Mouse (Mus musculus) urinary bladder, postnatal 36 days (tissue): ENCODE measurements around the gene Tmco4.

ENCODE experiments used
- DNase-seq, 2 experiments: peaks; one replicate each; pipeline ENCODE4 v3.0.0; 2022; ENCODE audit warnings: low spot score in 2 of 2, mixed read lengths in 1 of 2

Gene Tmco4

DNA sequence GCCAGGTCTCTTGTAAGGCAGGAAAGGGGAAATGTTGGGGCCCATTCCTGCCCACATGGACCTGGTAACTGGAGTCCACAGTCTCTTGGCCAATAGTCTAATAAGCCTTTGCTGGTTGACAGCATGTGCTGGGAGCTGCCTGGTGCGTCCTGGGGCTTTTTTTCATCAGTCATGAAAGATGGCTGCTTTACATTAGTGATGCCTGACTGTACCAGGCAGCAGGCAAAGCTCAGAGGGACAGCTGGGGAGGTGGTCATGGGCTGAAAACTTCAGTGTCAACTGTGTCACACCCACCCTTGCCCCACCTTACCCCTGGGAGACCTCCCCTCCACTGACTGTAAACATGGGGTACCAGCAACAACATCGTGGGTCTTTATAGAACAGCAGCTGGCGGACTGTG lies 83.1 kb downstream of the Tmco4 start:
- DNase-seq = no peak

DNA sequence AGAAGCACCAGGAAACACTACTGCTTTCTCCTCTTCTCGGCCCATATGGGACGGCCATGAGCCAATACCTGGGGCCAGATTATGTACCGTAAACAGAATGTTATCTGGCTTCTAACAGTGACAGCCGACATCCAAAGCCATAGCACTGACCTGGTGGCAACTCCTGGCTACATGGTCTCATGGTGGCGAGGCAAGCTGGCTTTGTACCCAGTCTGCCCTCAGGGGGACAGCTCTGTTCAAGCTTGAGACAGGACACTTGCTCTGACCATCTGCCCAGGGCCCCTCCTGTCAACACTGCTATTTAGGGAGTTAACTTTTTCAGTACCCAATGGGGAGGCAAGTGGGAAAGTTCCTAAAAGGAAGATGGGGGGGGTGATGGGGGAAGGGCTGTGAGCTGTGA lies 84.6 kb downstream of the Tmco4 start:
- DNase-seq = no peak

DNA sequence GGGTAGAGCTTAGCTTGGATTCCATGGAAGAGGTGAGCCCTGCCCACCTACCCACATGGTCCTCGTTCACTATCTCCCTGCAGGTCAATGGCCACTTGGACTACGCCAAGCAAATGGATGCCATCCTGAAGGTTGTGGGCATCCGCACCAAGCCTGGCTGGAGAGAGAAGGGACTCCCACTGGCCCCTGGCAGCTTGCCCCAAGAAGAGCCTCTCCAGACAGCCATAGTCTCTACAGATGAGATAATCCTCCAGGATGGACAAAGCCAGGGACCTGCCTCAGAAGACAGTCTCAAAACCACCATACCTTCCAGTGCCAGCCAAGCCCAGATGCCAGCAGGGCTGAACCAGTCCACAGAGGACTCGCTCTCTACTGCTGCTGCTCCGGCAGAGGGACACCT lies 85.3 kb downstream of the Tmco4 start:
- DNase-seq = no peak

DNA sequence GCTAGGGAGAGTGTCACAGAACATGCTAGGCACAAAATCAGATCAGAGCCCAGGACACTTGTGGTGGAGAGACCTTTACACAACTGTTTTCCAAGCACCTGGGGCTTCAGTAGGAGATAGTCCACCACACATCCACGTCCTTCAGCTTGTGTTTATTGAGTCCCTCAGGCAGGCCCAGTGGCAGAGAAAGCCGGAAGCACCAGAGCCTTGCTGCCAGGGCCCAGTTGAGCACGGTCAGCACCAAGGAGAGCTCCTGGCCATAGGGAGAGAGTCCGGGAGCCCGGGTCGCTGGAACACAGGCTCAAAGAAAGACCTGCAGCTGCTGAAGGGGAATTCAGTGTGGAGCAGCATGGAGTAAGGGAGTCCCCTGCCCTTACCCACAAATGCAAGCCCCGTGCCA lies 86.9 kb downstream of the Tmco4 start:
- DNase-seq = no peak

DNA sequence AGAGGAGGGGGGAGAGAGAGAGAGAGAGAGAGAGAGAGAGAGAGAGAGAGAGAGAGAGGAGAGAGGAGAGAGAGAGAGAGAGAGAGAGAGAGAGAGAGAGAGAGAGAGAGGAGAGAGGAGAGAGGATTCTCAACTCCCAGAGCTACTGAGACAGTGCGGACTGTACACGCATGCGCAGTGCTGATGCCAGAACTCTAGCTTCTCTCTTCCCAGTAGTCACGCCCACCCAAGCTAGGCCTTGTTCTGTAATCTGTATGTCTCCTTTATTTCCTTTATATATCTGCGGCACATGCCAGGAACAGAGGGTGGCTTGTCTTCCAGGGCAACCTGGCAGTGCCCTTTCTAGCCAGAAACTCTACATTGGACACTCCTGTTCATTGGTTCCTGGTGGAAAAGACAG lies 92.1 kb downstream of the Tmco4 start:
- DNase-seq = no peak

DNA sequence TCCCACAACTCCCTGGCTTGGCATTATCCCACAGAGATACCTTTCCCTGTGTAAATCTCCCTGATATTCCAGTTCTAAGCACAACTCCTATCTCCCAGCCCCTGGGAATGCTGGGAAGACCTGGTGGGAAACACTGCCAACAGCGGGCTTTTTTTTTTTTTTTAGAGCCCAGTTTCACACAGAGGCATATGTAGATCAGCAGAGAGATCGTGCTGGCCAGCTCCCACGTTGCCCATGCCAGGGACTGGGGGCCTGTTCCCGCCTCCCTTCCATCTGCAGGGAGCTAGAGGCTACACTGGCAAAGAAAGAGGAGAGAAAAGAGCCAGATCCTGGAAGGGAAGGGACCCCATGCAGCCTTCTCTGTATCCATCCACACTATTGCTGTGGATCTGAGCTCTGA lies 95.6 kb downstream of the Tmco4 start:
- DNase-seq = no peak

DNA sequence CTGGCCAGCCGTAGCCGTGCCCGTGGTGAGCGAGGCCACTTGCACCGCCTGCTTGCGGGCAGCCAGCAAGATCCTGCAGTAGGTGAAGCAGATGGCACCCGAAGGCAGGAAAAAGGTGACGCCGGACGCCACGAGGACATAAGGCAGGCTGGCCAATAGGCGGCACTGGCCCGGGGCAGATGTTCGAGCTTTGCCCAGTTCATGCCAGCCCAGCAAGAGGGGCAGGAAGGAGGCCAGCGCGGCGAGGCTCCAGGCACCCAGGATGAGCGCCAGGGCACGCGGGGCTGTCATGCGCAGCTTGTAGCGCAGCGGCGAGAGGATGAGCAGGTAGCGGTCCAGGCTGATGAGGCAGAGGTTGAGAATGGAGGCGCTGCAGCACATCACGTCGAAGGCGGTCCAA lies 101.4 kb downstream of the Tmco4 start:
- no peak for DNase-seq

DNA sequence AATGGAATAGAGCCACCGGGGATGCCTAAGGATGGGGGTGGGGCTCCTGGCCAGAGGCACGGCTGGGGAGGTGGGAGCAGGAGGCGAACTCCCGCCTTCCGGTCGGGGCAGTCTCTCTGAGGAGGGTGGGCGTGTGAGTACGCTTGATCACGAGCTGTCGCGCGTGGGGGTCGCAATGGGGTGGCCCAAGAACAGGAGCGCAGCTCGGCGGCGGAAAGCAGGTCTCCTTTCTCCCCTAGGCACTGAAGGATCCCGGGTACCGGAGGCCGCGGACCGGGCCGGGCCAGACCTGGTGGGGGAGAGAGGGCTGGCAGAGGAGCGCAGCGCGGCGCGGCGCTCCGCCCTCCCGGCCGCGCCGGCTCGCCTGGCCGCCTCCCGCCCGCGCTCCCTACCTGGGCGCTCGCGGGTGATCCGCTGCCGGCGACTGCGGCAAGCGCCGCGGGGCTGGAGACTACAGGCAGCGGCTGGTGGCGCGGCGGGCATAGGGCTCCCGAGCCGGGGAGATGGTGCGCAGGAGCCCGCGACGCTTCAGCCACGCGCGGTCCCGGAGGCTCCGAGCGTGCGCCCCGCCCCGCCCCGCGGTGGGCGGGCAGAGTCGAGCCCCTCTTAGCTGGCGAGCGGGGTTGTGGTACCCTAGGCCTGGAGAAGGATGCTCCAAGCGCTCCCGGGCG lies 102.5 kb downstream of the Tmco4 start, which contains the start of gene Htr6:
TSS of gene Htr6 (minus strand) at position 530 of the 671 bp plus-strand sequence.
- DNase-seq = no peak

DNA sequence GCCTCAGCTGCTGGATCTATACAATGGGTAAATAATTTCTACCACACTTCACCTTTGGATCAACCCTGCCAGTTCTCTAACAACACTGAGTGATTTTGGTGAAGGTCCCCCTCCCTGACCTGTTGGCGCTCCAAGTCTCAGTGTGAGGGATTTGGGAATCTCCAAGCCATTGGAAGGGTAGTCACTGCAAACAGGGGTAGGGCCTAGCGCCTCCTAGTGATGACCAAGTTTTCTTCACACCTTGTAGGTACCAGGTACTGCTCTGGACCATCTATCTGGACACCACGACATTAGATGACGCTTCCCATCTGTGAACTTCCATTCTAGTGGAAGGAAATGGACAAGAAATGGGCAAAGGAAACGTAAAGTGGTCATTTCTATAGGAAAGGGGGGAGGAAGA lies 103.2 kb downstream of the Tmco4 start:
- no peak for DNase-seq

DNA sequence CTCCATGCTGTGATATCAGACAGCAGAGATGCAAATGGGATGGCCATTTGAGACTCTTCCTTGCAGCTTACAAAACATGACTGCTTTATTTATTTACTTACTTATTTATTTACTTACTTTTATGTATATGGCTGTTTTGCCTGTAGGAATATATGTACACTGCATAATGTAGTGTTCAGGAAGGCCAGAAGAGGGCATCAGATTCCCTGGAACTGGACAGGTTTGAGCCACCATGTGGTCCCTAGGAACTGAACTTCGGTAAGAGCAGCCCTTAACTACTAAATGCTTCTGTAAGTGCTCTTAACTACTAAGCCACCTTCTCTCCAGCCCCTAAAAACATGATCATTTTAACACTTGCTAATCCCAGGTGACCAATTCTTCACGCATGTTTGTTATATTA lies 105.6 kb downstream of the Tmco4 start:
- DNase-seq = no peak

DNA sequence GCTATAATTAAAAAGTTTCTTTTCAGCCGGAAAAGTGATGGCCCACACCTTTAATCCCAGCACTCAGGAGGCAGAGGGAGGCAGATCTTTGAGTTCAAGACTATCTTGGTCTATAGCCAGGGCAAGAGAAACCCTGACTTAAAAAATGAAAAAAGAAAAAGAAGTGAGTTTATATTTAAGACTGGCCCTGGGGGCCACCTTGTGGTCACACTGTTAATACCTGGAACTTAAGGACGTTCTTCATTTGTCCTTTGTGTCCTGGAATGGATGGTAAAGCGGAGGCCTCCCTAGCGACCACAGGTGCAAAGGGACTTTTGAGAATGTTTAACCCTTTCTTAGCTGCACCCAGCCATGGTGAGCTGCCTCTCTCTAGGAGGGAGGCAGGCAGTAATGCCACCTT lies 106.0 kb downstream of the Tmco4 start:
- DNase-seq = no peak

DNA sequence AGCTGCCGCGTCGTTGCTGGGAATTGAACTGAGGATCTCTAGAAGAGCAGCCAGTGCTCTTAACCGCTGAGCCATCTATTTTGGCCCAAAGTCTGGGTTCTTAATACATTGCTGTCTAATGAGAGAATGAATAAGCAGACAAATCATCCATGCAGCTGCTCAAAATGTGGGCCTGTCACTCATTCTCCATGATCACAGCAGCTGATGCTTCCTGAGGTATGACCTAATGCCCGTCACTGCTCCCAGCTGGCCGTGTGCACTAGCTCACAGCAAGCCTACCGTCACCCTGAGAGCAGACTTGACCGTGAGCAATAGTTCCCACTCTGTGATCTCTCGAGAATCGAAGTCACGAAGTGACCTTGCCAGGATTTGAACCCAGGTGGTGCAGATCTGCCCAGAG lies 106.8 kb downstream of the Tmco4 start:
- no peak for DNase-seq

DNA sequence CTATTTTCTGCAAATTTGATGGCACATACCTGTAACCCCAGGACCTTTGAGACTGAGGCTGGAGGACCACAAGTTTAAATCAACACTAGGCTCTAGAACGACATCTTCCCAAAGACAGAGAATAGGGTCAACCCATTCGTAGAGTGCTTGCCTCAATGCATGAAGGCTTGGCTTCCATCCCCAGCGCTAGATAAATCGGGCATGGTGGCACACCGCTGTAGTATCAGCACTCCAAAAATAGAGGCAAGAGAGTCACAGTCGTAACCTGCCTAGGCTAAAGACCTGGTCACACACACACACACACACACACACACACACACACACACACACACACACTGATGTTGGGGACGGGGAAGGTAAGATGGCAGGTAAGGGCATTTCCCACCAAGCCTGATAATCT lies 107.6 kb downstream of the Tmco4 start:
- no peak for DNase-seq

DNA sequence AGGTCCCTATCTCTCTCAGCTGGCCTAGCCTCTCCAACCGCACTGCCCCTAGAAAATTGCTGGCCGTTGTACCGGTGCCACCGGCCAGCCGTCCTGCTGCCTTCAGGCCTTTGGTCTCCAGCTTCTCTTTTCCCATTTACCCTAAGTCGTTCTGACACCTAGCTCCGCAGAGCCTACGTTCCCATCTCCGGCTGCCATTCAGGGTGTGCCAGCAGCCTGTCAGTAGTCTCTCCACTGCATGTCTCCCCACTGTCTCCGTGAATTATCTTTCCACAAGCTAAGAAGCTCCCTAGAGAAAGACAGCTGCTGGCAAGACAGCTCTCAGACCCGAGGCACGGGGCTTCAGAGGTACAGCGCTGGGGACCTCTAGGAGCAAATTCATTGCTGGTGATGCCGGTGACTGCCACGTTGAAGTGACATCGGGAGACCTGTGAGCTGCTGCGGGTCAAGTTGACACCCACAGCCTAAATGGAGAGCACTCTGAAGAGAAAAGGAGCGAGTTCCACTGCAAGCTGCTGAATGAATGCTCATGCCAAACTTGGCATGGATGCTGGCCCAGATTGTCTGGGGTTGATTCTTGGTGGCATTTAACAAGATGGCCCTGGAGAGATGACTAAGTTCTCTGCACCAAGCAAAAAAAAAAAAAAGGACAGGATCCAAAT lies 108.7 kb downstream of the Tmco4 start:
- no peak for DNase-seq

DNA sequence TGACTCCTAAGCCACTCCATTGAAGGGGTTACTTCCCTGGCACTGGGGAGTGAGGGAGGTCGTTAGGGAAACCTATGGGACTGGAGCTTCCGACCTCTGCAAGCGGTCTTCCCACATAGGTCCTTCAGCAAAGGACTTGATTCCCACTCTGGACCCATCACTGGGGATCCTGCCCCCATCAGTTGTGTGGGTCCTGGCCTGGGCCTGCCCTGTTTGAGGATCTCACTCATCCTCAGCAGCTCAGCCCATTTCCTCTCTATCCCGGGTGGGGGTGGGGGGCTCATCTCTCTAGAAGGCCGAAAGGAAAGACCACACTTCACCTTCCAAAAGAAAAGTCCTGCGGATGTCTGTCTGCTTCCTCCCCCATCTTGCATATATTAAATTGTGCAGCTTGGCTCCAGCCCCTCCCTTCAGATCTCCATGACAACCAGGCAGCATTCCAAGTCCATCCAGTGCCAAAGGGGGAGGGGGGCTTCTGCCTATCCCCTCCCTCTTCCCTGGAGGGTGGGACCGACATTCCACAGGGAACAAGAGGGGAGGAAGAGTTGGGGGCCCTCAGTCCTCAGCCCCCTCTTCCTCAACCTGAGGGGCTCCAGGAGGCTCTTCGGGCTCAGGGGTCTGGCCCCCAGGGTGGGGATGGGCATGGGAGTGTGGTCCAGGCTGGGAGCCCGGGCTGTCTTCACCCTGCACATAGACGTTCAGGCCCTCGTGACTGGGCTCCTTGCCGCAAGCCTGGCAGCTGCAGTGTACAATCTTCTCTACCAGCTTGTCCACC lies 110.3 kb downstream of the Tmco4 start:
- DNase-seq = no peak

DNA sequence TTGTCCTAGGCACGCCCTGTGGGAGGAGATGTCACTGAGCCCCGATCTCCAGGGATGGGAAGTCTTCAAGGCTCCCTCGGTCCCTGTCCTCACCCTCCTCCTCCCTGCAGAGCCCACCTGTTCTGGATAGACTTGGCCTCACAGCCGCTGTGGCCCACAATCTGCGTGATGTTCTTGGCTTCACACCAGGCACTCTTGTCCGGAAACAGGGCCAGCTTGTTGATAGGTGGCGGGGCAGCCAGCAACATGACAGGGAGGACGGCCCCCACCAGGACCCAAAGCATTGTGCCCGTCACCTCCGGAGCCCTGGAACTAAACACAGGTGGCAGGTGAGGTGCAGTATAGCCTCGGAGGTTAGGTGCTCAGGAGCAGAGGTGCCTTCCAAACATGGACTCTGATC lies 112.6 kb downstream of the Tmco4 start:
- no peak for DNase-seq

DNA sequence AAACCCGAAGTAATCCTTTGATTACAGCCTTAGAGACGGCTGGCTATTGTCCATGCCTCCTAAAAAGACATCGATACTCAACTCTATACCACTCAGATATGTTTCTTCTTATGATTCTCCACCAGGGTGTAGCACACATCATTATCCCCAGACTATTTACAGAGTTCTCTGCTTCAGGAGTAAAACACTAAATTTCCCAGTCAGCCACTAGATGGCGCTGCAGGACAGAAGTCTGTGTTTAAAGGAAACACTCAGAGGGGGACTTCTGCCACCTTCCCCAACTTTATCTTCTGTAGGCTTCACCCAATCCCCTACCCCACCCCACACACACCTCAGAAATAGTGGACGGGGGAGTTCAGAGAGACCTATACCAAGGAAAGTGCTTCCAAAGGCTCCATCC lies 113.3 kb downstream of the Tmco4 start:
- DNase-seq = peak; percentile 68 to 78

DNA sequence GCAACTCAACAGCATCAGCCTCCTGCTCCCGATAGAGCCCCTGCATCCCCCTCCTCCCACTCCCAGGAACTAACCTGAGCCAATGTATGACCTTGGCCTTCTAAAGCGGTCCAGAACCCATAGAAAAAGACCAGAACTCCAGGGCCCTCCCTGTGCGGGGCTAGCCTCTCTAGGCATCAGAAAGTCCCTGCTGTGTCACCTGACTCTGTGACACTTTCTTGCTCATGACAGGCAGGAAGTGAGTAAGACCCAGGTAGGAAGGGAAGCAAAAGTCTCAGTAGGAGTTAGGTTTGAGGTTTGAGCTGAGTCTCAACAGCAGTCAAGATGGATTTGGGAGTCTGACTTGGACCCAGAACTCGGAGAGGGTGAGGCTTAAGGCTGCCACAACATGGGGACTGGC lies 114.3 kb downstream of the Tmco4 start:
- DNase-seq = no peak

DNA sequence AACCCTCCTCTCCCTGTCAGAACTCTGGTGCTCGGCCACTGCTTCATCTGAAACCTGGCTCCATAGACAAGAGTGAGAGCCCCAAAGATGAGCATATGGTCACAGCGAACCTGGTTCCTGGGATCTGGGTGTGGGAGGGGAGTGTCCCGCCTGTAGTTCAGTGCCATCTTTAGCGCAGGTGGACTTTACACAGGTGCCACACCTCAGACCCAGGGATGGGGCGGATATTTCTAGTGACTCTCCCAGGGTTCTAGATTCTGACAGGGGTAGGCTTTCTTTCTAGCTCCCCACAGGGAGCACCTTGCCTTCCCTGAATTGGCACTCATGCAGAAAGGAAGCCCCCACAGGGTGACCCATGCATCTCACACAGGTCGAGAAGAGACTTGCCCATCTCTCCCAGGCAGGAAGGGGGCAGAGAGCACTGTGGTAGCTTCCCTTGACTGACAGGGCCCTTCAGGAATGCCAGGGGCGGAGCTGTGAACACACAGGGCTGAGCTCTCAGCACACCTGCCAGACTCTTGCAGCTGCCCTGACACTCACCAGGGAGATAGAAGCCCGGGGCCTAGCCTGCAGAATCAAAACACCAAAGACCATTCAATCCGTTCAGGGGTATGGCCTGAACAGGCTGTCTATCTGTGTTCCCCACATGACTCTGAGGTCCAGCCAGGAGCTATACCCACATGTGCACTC lies 116.4 kb downstream of the Tmco4 start:
- DNase-seq = no peak

DNA sequence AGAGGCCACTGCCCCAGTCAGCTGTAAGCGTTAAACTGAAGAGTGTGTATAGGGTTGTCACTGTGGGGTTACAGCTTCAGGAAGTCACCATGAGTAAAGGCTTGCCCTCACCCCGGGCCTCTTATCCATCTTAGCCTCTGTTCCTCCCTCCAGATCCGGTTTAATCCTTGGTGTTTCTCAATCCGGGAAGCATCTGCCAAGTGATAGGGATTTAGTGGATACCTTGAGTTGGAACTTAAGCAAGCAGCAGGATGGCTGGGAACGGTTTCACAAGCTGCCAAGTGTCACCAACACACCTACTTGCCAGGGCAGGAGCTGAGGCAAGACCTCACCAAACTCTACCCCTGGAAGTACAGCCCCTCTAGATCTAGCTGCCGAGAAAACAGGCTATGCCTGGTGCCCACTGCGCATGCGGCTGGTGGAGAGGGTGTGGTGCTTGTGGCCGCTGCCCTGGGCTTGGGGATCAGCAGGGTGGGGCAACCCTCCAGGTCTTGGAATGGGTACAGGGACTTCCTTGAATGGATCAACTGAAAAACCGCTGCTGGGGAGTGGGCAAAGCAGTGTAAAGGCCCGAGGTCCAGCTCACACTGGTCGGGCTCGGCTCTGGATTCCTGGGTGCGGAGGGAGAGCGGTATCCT lies 117.7 kb downstream of the Tmco4 start:
- no peak for DNase-seq

DNA sequence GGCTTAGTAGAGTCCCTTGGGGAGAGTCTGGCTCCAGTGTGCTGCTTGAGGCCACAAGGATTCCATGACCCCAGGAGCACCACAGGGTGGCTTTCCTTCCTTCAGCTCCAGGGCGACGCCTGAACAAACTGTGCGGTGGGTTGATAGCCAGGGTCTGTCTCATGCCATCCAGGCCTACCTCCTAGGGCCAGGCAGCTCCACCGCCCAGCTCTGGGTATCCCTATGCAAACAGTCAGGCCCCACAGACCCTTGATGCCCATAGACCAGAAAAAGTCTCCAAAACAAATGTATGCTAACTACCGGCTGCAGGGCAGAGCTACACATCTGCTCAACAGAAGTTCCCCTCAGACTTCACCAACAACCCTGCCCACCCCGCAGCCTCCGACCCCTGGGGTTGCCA lies 118.4 kb downstream of the Tmco4 start:
- no peak for DNase-seq
